Mouse (Mus musculus) liver, postnatal 0 days (tissue): ENCODE results near the gene Gpx3.

Experiments used
- CTCF ChIP-seq: sonication (generic); IDR thresholded peaks from 2 replicates; pipeline ENCODE4 v1.5.1; 2016; ENCODE audit warnings: antibody characterized with exemption, low read depth
- EP300 ChIP-seq: IDR thresholded peaks from 2 replicates; pipeline ENCODE4 v1.6.1; 2016; ENCODE audit warnings: antibody characterized with exemption, low read depth, mild to moderate bottlenecking

DNA sequence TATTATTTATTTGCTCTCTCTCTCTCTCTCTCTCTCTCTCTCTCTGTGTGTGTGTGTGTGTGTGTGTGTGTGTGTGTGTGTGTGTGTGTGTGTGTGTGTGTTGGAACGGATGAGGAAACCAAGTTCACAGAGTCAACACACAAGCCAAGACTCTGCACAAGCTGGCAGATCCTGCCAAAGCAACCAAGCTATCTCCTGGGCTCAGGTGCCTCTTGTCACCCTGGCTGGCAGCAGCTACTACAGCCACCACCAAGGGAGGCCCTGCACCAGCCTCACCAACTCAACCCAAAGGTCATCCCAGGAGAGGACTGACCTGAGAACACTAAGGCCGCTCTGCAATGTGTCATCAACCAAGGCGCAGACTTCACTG lies 34.5 kb downstream of the Gpx3 start:
- TF ChIP-seq EP300, result no peak
- TF ChIP-seq CTCF, result no peak
